Mouse (Mus musculus) embryo, embryonic 10.5 days (tissue): ENCODE data around the gene Sdc3.

Experiments used
- DNase-seq: peaks from one replicate; pipeline ENCODE4 v3.0.0-alpha.2; 2015; ENCODE audit warnings: low spot score

The Sdc3 gene

DNA sequence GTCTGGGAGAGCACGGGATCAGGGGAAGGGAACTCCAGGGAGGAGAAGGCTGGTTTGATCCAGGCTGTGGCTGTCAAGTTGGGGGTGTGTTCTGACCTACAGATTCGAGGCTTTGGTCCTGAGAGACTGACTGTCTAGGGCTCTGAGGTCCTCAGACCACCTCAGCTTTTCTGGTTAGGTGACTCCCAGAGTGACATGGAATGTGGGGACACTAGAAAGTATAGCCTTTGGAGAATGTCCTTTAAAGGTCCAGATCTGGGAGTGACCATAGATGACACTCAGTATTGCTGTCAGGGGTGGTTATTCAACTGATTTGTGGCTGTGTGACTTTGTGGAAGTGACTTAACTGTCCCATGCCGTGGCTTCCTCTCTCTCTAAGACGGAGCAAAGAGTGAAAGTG is 2.4 kb downstream of the Sdc3 start:
- DNase-seq = no peak

DNA sequence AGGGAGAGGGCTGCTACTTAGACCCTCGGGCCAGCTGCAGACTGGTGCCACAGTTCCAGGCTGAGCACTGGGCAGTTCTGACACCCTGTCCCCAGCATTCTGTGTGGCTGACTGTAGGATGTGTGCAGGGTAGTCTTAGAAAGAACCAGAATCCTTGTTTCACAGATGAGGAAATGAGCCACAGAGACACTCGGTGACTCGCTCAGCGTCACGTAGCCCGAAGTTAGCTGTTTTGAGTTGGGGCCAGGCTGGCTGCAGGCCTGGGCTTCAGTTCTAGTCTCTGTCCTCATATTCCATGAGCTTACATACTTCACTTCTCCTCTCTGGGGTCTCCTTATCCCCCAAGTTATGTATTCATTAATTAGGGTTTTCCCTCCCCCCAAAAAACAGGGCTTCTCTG is 3.6 kb downstream of the Sdc3 start:
- DNase-seq = no peak

DNA sequence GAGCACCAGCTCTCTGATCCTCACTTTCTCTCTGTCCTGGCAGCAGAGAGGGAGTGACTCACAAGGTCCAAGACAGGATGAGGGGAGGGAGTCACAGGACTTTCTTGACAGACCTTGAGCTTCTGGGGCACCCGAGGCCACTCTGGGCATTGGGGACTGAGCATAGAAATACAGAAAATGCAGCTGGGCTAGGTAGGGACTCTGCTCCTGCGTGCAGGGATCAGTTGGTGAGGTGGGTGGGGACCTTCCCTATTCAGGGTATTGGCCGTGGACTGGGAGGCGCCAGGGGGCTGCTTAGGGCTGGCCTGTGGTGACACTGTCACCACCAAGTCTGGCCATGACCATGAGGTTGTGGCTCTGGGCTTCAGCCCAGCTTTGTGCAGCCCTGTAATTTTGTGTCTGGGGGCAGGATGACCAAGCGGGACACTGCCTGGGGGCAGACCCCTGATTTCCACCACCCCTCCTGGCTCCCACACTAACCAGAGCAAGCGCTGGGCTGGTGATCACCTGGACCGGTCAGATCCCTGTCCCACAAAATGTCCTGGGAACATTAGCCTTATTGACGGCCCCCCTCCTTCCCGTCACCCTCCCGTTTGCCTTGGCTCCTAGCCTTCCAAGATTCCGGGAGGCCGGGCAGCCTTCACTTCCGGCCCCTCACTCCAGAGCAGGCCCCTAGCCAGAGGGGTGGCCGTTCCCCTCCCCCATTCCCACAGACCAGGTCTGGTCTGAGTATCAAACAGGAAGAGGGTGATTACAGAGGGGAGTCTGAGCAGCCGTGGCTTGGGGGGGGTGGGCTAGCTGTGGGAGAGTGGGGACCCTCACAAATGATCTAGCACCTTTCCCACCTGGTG is 5.1 kb downstream of the Sdc3 start:
- peak; percentile 53 for DNase-seq

DNA sequence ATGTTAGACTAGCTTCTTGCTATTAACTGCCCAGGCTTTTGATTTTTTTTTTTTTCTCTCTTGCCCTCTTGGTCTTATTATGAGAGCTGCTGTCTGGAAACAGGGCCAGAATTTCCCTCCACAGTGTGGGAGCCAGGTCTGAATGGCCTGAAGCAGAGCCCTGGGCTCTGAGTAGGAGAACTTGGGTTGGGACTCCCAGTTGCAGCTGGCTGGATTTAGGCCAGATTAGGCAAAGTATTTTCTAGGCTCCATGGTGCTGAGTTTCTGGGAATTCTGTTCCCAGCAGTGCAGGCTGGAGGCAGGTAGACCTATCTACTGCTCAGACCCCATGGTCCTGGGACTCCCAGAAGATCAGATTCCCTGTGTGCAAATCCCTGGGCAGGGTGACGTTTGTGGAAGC is 6.1 kb downstream of the Sdc3 start:
- DNase-seq = no peak

DNA sequence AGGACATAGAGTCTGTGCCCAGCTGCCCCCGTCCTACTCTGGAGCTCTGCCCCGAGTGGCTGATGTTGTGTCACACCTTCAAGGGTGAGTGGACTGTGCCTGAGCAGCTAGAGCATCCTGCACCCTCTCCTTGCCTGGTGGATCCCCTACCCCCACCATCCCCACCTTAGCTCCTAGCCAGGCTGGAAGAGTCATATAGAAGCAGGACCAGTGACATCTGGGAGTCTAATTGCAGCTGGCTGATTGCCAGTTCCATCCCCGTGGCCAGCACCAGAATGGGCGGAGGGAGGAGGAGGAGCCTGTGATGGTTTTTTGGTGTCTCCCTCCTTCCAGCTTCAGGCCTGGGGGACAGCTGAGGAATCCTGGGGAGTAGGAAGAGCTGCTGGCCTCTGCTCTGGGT is 6.8 kb downstream of the Sdc3 start:
- DNase-seq = no peak

DNA sequence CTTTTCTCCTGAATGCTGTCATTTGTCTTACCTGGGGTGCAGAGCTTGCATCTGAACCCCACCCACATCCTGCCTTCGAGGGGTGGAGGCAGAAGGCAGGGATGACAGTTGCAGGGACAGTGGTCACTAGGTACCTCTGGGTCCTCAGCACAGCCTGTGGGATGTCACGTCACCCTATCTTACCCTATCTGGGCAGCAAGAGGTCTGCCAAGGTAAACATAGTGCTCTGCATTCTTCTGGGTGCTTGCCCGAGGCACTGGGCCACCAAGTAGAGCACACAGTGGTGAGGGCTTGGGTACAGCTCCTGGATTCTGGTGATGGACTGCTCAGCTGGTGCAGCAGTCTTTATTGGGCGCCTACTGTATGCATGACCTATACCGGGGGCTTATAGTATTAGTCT is 7.2 kb downstream of the Sdc3 start:
- DNase-seq = no peak

DNA sequence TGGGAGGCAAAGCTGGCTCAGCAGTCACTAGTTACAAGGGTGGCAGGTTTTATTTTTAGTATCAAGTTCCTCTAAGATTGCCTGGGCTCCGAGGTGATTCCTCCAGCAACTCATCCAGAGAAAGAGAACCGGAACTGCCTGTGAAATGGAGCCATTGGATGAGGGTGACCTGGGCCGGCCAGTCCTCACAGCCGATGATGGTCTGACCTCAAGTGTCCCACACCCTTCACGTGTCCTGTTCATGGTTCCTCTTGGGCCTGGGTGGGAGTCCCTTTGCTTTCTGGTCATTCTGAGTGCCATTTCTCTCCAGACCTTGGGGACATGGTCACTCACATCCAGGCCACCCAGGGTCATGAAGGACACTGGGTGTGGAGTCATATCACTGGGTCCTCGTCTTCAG is 7.8 kb downstream of the Sdc3 start:
- DNase-seq = no peak

DNA sequence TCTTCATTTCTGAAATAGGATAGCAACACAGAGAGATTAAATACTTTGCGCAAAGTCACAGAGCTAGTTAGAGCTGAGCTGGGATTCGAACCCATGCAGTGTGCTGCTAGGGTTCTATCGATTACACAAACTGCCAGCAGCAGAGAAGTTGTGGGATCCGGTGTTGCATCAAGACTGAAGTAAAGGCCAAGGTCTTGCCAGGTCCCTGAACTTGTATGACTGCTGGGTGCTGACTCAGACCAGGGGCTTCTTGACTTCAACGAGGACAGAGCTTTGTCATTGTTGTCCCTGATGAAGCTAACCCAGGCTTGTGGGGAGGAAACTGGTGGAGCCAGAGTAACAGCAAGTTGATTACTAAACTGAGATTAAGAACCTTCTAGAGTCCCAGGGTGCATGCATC is 8.9 kb downstream of the Sdc3 start:
- DNase-seq = no peak

DNA sequence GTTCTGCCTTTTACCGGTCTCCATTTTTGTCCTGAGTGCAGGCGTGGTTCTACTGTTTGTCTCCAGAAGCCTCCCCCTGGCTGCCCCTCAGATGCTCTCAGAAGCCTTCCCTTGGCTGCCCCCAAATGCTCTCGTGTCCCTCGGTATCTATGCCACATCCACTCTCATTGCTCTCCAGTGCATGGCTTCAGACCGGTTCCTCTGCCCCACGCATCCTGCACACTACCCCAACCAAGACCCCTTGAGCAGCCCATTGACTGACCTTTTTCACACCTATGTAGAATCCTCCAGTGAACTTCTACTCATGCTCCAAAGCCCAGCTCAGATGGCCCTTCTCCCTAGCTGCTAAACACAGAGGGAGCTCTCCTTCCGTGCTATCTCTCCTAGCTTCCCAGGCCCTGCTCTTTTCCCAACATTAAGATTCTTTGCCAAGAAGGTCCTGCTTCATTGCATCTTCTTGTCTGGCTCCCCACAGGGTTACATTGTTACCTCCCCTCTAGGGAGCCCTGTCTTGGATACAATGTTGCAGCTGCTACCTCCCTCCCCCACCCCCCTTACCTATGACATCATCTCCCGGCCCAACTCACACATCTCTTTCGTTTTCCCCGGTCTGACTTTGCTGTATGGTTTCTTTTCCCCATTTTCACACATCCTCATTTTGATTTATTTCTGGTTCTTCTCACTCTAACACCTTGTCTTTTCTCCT is 9.4 kb downstream of the Sdc3 start:
- DNase-seq = peak; percentile 37

DNA sequence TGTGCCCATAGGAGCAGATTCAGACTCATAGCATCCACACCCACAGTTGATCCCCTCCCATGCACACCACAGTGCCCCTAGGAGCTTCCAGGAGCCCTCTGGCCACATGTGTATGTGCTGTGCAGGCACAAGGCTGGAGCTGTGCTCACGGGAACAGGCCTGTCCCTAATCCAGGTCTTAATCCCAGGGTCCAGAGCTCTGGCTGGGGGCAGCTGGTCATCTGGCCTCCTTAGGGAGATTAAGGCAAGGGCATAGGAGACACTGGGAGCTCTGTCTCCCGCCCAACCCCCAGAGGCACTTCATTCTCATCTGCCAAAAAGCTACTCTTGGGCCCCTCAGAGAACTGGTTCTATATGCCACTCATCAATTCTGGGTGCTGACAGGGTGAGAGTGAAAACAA is 11.3 kb downstream of the Sdc3 start:
- no peak for DNase-seq

DNA sequence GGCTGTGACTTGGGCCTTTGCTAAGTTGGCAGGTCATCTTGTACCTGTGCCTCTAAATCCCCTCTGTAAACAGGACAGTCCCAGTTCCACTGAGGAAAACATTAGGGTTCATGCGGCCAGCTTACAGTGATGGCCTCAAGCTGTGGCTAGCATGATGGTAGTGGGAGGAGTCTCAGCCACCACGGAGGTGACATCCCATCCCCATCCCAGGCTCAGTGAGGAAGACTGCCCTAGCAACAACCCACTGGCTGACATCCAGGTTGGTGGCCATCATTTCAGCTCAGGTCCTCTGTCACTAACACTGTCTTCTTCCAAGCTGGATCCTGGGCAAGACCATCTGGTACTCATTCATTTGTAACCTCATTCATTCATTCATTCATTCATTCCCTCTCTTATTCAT is 12.0 kb downstream of the Sdc3 start:
- DNase-seq = no peak

DNA sequence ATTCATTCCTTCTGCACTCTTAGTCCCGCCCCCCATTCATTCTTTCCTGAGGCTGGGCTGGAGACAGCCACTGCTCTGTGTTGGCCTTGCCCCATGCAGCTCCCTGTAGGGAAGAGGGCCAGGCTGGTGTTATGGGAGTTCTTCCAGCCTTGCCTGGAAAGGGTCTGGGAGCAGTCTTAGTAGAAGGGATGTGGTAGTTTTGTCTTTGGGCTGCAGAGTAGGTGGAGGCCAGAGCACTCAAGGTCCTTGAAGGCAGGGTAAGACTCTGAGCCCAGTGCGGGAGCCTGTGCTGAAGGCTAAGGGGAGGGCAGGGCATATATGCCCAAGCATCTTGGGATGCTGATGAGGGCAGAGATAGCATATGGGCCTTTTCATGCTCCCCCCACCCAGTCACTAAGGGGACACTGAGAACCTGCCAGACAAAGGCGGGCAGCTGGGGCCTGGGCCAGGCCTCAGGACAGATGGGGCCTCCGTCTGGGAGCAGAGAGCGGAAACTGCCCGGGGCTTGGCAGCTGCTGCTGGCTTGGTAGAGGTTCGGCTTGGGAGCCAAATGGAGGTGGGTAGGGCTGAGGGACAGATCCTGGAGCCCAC is 12.5 kb downstream of the Sdc3 start:
- DNase-seq = no peak

DNA sequence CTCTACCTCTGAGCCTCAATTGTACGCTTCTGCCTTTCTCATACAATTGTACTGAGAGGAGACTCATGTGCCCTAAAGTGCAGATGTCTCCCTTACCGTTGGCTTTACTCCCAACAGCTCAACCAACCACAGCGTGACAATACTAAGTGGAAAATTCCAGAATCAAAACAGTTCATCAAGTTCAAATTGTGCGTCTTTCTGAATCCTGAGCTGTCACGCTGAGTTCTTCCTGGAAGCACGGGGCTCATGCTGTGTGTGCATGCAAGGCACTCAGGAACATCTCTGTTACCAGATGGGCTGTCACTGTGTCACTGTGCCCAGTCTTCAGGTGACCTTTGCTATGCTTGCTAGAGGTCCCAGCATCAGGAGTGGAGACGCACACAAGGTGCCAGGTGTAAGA is 13.4 kb downstream of the Sdc3 start:
- no peak for DNase-seq

DNA sequence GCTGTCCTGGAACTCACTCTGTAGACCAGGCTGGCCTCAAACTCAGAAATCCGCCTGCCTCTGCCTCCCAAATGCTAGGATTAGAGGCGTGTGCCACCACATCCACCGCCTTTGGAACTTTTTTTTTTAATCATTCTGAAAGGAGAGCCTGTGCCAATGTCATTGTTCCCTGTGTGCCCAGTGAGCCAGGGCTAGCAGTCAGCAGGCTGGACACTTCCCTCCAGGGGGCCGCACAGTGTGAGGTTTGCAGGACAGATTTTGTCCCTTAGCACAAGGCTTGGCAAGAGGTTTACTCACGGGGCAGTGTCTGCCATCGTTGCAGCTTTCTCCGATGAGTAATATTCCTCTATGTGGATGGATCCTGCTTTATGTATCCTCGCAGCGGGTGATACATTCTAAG is 14.4 kb downstream of the Sdc3 start:
- no peak for DNase-seq

DNA sequence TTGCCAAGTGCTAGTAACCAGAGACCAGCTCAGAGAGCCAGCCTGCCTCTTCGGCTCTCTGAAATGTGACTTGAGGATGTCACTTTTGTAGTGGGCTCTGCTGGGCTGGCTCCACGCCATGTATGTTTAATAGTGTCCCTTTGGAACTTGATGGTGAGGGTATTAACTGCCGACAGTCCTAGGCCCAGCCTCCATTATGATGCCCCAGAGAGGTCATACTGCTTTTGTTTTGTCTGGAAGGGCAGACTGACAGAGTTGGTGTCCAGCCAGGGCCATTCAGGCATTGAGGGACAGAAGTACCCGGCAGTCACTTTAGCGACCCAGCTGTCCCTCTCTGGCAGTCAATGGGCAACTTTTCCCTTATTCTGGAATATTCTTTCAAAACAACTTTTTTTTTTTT is 17.4 kb downstream of the Sdc3 start:
- DNase-seq = no peak

DNA sequence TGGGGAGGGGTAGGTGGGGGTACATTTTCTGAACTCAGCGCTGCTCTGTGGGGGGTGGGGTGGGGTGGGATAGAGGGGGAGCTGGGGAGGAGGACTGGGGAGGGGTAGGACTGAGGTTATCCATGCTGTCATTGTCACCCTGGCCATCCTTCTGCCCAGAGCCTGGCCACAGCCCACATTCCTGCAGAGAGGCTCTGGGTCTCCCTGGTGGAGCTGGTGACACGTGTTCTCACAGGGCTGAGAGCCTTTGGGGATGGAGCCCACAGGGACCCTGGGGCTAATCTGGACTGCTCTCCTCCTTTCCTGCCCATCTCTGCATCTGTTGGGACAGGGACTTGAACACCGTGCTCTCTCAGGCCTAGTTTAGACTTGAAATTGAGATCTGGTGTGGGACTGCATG is 18.5 kb downstream of the Sdc3 start:
- no peak for DNase-seq

DNA sequence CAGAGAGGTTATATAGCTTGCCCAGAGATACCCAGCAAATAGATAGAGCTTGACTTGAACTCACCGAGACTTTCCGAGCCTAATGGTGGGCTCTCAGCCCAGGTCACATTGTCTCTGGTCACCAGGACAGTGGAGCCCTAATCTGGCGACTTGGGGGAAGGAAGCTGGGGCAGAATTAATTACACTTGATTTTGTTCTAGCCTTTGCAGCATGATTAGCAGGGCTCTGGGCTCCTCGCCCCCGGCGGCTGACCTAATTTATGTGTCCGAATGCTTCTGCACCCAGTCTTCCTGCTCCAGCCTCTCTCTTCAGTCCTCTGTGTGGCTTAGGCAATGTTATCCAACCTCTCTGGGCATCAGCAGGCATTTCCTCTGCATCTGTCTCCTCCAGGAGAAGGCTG is 19.0 kb downstream of the Sdc3 start:
- no peak for DNase-seq

DNA sequence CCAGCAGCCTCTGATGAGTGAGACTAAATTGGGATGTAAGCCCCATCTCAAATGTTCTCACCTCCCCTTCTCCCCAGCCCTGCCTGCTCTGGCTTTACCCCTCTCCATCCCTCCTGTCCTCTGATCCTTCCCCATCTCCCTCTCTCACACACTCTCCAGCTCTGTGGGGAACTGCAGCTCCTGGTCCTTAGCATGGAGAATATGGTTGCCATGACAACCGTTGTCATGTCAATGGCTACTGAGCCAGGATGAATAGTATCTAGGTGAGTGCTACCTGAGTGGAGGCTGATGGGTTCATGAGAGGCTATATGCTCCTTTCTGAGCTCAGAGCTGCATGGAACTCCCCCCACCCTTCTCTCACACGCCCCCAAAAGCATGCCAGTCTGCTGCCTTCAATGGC is 21.6 kb downstream of the Sdc3 start:
- peak; percentile 38 for DNase-seq

DNA sequence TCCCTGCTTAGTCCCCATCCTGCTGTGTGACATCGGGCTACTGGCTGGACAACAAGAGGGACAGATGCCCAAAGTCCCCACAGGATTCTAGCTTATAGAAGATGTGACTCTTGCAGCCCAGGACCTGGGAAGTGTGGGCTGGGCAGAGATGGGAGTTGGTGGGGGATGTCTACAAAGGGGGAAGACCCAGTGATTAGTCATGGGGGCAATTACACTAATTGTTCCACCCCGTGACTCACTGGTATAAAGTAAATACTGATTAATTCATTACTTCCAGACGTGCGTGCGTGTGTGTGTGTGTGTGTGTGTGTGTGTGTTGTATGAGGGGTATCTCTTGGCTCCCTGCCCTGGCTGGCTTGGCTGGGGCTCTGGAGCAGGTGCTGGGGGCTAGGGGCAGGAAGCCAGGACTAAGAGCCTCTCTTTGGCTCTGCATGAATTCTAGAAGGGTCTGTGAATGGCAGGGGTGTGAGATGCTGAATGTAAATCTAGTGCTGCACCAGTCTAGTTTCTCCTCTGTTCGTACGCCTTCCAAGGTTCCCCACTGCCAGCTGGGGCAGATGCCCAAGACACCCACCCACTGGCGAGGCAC is 22.5 kb downstream of the Sdc3 start:
- no peak for DNase-seq

DNA sequence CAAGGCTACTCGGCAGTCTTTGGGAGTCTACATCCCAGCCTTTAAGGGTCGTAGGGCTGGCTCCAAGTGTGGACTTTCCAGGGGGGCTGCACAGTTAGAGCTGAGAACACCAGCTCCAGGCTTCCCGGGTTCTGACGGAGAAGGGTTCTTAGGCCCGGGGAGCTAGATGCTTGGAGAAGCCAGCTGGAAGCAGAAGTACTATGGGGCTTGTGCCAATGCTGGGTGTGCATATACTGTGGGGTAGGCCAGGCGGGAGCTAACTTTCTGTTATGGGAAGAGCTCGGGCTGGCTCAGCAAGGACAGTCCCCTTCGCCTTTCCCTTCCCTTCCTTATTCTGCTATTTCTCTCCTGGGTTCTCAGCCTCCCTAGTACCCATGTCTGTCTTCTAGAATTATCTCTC is 23.5 kb downstream of the Sdc3 start:
- DNase-seq = no peak

DNA sequence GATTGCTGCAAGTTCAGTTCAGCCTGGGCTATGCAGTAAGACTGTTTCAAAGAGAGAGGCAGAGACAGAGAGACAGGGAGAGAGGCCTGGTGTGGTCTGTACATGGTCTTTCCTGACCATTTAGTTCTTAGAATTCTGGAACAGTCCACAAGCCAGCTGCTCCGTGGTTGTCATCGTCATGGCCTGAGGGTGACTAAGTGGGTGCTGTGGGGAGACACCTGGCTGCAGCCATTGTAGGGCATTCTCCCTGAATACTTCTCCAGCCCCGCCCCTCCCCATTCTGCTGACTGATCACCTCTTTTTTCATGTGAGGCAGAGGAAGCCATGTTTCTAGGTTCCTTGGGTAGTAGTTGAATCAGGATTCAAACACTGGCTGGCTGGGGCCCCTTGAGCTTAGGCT is 27.5 kb downstream of the Sdc3 start:
- no peak for DNase-seq

DNA sequence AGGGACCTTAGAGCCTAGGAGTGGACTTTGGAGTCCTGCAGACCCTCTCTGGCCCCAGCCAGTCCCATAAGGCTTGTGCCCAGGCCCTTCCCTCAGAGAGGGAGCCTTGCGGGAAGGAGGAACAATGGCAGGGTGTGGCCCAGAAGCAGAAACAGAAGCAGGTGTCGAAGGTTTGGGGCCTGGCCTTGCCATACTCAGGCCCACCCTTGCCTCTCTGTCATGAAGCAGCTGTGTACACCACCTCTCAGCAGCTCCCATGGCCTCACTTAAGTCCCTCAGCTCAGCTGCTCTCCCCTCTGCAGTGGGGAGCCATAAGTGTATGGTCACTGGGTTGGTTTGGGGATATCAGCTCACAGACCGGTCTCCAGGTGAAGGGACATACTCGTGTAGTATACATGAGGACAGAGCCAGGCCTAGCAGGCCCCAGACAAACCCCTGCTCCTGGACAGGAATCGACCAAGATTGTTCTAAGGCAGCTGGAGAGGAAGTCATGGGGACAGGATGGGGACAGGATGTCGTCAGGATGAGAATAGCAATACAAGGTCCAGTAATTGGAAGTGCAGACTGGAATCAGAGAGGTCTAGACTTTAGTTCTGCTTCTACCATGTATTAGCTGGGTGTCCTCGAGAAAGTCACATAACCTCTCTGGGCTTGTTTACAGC is 28.4 kb downstream of the Sdc3 start:
- no peak for DNase-seq
